ENCODE assay signal across 8 mouse cellular contexts in genomic region chr11:76666002-76666649, GRCm38 (mm10). TPM values are rescaled to one million over a fixed set of nuclear protein-coding genes. Genes with fewer than 3 reads are reported as not detected.
DNase-seq lines count a peak whose midpoint lies in the region; ATAC-seq and TF ChIP-seq lines count a peak whose summit lies in the region.

No protein-coding gene starts in this region.

- no peak for TF ChIP-seq CTCF in CH12.LX (conservative IDR thresholded peaks at IDR 0.05 in 1 of 2, IDR thresholded peaks at IDR 0.05 in 1 of 2; ENCODE audit: low read depth in 2 of 2, low read length in 2 of 2)
- TF ChIP-seq CTCF in stomach, postnatal 0 days (IDR thresholded peaks at IDR 0.05; ENCODE audit: low read depth): no peak

- no peak for TF ChIP-seq RAD21 in CH12.LX (IDR thresholded peaks at IDR 0.05; ENCODE audit: low read depth, low read length)

- H3K79me2 ChIP-seq in CH12.LX (replicated peaks; ENCODE audit: control insufficient read depth, extremely low read depth, insufficient read depth, poor library complexity, severe bottlenecking): no peaks in the 10 kb centered on the region

- H3K4me2 ChIP-seq in CH12.LX (ENCODE audit: insufficient read depth, low read depth, poor library complexity, severe bottlenecking): peak overlapping the region; percentile 53
- peak overlapping the region; percentile 59 for H3K4me2 ChIP-seq in embryonic facial prominence, embryonic 14.5 days (ENCODE audit: low read depth, low read length)
- peak overlapping the region; percentile 46 for H3K4me2 ChIP-seq in stomach, postnatal 0 days (replicated peaks; ENCODE audit: low read depth)

- no peak overlapping the region for H3K4me3 ChIP-seq in CH12.LX (replicated peaks in 1 of 3; ENCODE audit: low read depth in 2 of 3, low read length in 2 of 3, poor library complexity in 1 of 3)
- H3K4me3 ChIP-seq in embryonic facial prominence, embryonic 14.5 days (ENCODE audit: low read depth, low read length): peak overlapping the region; percentile 33
- H3K4me3 ChIP-seq in stomach, postnatal 0 days (ENCODE audit: low read depth, low read length): peak overlapping the region; percentile 27

- no peaks in the 10 kb centered on the region for H3K9me3 ChIP-seq in CH12.LX (replicated peaks; ENCODE audit: low read length)
- no peaks in the 10 kb centered on the region for H3K9me3 ChIP-seq in embryonic facial prominence, embryonic 14.5 days (ENCODE audit: control insufficient read depth, low read length)
- no peaks in the 10 kb centered on the region for H3K9me3 ChIP-seq in stomach, postnatal 0 days (ENCODE audit: control insufficient read depth, low read length)

- H3K4me1 ChIP-seq in CH12.LX (ENCODE audit: control insufficient read depth in 1 of 2, insufficient read depth in 2 of 2): peaks cover 0 to 17% of the 10 kb centered on the region in 2 experiments; a peak in 2 of 4 replicates
- H3K4me1 ChIP-seq in embryonic facial prominence, embryonic 14.5 days (ENCODE audit: control insufficient read depth, insufficient read depth, low read length): no peaks in the 10 kb centered on the region
- H3K4me1 ChIP-seq in stomach, postnatal 0 days (replicated peaks; ENCODE audit: control insufficient read depth, insufficient read depth): no peaks in the 10 kb centered on the region

- dilution Hi-C loops in CH12.LX (cut with MboI; ENCODE audit: extremely low pct_ligation_motif_present, extremely low pct_unique_long_range_greater_than_20kb, low sequenced_read_pairs): no loop called here

- TF ChIP-seq EP300 in CH12.LX (IDR thresholded peaks at IDR 0.05; ENCODE audit: low read length): no peak
- TF ChIP-seq EP300 in stomach, postnatal 0 days (optimal IDR thresholded peaks at IDR 0.05): no peak

- DNase-seq in embryo, embryonic 10 days (ENCODE audit: low spot score): peak; percentile 39
- no peak for DNase-seq in embryo, embryonic 10.5 days (ENCODE audit: low spot score)
- DNase-seq in CH12.LX (ENCODE audit: extremely low read depth): no peak
- DNase-seq in embryonic facial prominence, embryonic 14.5 days (ENCODE audit: low spot score): no peak
- peak; percentile 44 to 55 for DNase-seq in kidney, postnatal 4 days
- peak; percentile 42 for DNase-seq in stomach, postnatal 0 days (ENCODE audit: low spot score)
- no peak for DNase-seq in left cerebral cortex, postnatal 10 days (ENCODE audit: extremely low spot score in 1 of 2, low spot score in 2 of 2)
- DNase-seq in lung, postnatal 10 days: no peak

- TF ChIP-seq POLR2A in CH12.LX (IDR thresholded peaks at IDR 0.05; ENCODE audit: low read depth, low read length): no peak

- H3K27me3 ChIP-seq in CH12.LX (replicated peaks): peaks cover 18% of the 10 kb centered on the region
- H3K27me3 ChIP-seq in embryonic facial prominence, embryonic 14.5 days (replicated peaks; ENCODE audit: control insufficient read depth, insufficient read depth, low read length): peaks cover 49% of the 10 kb centered on the region
- no peaks in the 10 kb centered on the region; the same call in 1 of the 2 replicates for H3K27me3 ChIP-seq in stomach, postnatal 0 days (ENCODE audit: control insufficient read depth, insufficient read depth, low read length)

- whole genome bisulfite sequencing in embryonic facial prominence, embryonic 14.5 days: 10% methylated on average over 29 of the region's 35 CpGs
- 10% methylated on average over 35 of the region's 35 CpGs for whole genome bisulfite sequencing in stomach, postnatal 0 days

- no peak overlapping the region for H3K9ac ChIP-seq in CH12.LX (ENCODE audit: insufficient read depth, low read depth)
- H3K9ac ChIP-seq in embryonic facial prominence, embryonic 14.5 days (ENCODE audit: low read depth, low read length): peak overlapping the region; percentile 54
- peak overlapping the region; percentile 14; the same call in 1 of the 2 replicates for H3K9ac ChIP-seq in stomach, postnatal 0 days (ENCODE audit: low read length)

- no peak overlapping the region for H3K27ac ChIP-seq in CH12.LX (ENCODE audit: insufficient read depth, low read depth)
- no peak overlapping the region for H3K27ac ChIP-seq in embryonic facial prominence, embryonic 14.5 days (replicated peaks; ENCODE audit: low read depth, low read length)
- H3K27ac ChIP-seq in stomach, postnatal 0 days (replicated peaks): no peak overlapping the region

- no peaks in the 10 kb centered on the region for H3K36me3 ChIP-seq in CH12.LX (replicated peaks in 1 of 2; ENCODE audit: control insufficient read depth in 1 of 2, insufficient read depth in 1 of 2, low read length in 1 of 2)
- no peaks in the 10 kb centered on the region for H3K36me3 ChIP-seq in embryonic facial prominence, embryonic 14.5 days (ENCODE audit: control insufficient read depth, insufficient read depth, low read length)
- no peaks in the 10 kb centered on the region for H3K36me3 ChIP-seq in stomach, postnatal 0 days (ENCODE audit: control insufficient read depth, insufficient read depth, low read length)

- intact Hi-C loops in left cerebral cortex, postnatal 10 days (cut with DNase I): no loop called here

- ATAC-seq in embryonic facial prominence, embryonic 14.5 days (ENCODE audit: low read depth): no peak
- ATAC-seq in stomach, postnatal 0 days (ENCODE audit: low FRiP score, low TSS enrichment): no peak

- in situ Hi-C loops in CH12.LX (cut with MboI; ENCODE audit: low pct_ligation_motif_present, low pct_unique_long_range_greater_than_20kb, low sequenced_read_pairs): no loop called here

TF ChIP-seq in CH12.LX, 34 proteins besides CTCF, POLR2A, EP300 and RAD21:
- TF ChIP-seq POLR2AphosphoS2 (IDR thresholded peaks at IDR 0.05; ENCODE audit: low read depth, low read length): no peak
- no peak for TF ChIP-seq PAX5 (IDR thresholded peaks at IDR 0.05; ENCODE audit: low read length)
- TF ChIP-seq ZKSCAN1 (IDR thresholded peaks at IDR 0.05; ENCODE audit: borderline replicate concordance, low read depth, low read length): no peak
- TF ChIP-seq ZC3H11A (IDR thresholded peaks at IDR 0.05; ENCODE audit: low read depth, low read length): no peak
- no peak for TF ChIP-seq JUND (conservative IDR thresholded peaks at IDR 0.05; ENCODE audit: low read depth, low read length)
- TF ChIP-seq MYC (IDR thresholded peaks at IDR 0.05; ENCODE audit: low read depth, low read length): no peak
- TF ChIP-seq E2F4 (IDR thresholded peaks at IDR 0.05; ENCODE audit: insufficient replicate concordance, low read depth, low read length): no peak
- TF ChIP-seq USF1 (IDR thresholded peaks at IDR 0.05; ENCODE audit: low read depth, low read length): no peak
- no peak for TF ChIP-seq MEF2A (IDR thresholded peaks at IDR 0.05; ENCODE audit: borderline replicate concordance, low read depth, low read length)
- TF ChIP-seq TCF12 (IDR thresholded peaks at IDR 0.05; ENCODE audit: low read depth, low read length): no peak
- TF ChIP-seq UBTF (IDR thresholded peaks at IDR 0.05; ENCODE audit: low read depth, low read length): no peak

RNA-seq across cellular contexts. Expression of gene Bhlha9, which starts 6.1 kb away (rescaled TPM):
- not detected in 2 replicates for total RNA-seq in CH12.LX (2012; rRNA removed)
- total RNA-seq in CH12.LX (2014; rRNA removed): not detected in 2 replicates
- polyA plus RNA-seq in CH12.LX (2012; ENCODE audit: insufficient read length, low read depth): not detected in 2 replicates
- 0.14 TPM in 1 of 2 replicates, not detected in the other for polyA plus RNA-seq in embryonic facial prominence, embryonic 14.5 days (2014; fragmentation: Nextera tagmentation; extraction: Ambion mirVana)
- not detected in 2 replicates for polyA plus RNA-seq in stomach, postnatal 0 days (2015; fragmentation: Nextera tagmentation; extraction: Ambion mirVana)
- total RNA-seq in left cerebral cortex, postnatal 10 days (2021): 1 to 10 TPM; 4.1 to 4.8 TPM

RNA-seq across cellular contexts. Expression of gene Trarg1, which starts 13.5 kb away (rescaled TPM):
- total RNA-seq in CH12.LX (2012; rRNA removed): not detected in 2 replicates
- total RNA-seq in CH12.LX (2014; rRNA removed): not detected in 2 replicates
- not detected in 2 replicates for polyA plus RNA-seq in CH12.LX (2012; ENCODE audit: insufficient read length, low read depth)
- polyA plus RNA-seq in embryonic facial prominence, embryonic 14.5 days (2014; fragmentation: Nextera tagmentation; extraction: Ambion mirVana): 2.5 and 3.9 TPM in 2 replicates
- 0.59 and 0.67 TPM in 2 replicates for polyA plus RNA-seq in stomach, postnatal 0 days (2015; fragmentation: Nextera tagmentation; extraction: Ambion mirVana)
- total RNA-seq in left cerebral cortex, postnatal 10 days (2021): 1 to 10 TPM in 1 of 2 experiments, under 1 TPM in 1; 0.91 to 1.0 TPM

RNA-seq across cellular contexts. Expression of gene Abr, which starts 44.0 kb away (rescaled TPM):
- total RNA-seq in CH12.LX (2012; rRNA removed): 37.4 and 38.5 TPM in 2 replicates
- total RNA-seq in CH12.LX (2014; rRNA removed): 21.0 and 21.4 TPM in 2 replicates
- polyA plus RNA-seq in CH12.LX (2012; ENCODE audit: insufficient read length, low read depth): 41.4 and 49.5 TPM in 2 replicates
- 35.3 and 41.4 TPM in 2 replicates for polyA plus RNA-seq in embryonic facial prominence, embryonic 14.5 days (2014; fragmentation: Nextera tagmentation; extraction: Ambion mirVana)
- polyA plus RNA-seq in stomach, postnatal 0 days (2015; fragmentation: Nextera tagmentation; extraction: Ambion mirVana): 19.3 and 21.5 TPM in 2 replicates
- total RNA-seq in left cerebral cortex, postnatal 10 days (2021): 100 to 1,000 TPM; 322 to 328 TPM

Comparison
In these comparisons a context has a peak if more than half of its experiments do, and no peak if none do; other contexts are left out.
1. DNase-seq: peak in embryo, embryonic 10 days (single experiment), kidney, postnatal 4 days (2 of 2) and stomach, postnatal 0 days (single experiment); none in embryo, embryonic 10.5 days (single experiment), CH12.LX (single experiment), embryonic facial prominence, embryonic 14.5 days (single experiment), left cerebral cortex, postnatal 10 days (0 of 2) and lung, postnatal 10 days (single experiment).
2. H3K4me3 ChIP-seq: peak in embryonic facial prominence, embryonic 14.5 days (single experiment) and stomach, postnatal 0 days (single experiment); none in CH12.LX (0 of 3).
3. Peak in every context shown above with its lines, with median percentiles within 50 percentile points of each other: H3K4me2 ChIP-seq.